Mouse (Mus musculus) c-Kit-positive CD71-positive TER-119-negative erythroid progenitor cells, embryonic 14.5 days (primary cell): ENCODE results near the gene Olfml2a.
A peak's percentile ranks its signal among the peaks of the same experiment; 100 is the strongest.

Experiments
- DNase-seq: peaks from one replicate; pipeline ENCODE4 v3.0.0-alpha.2; 2013; ENCODE audit warnings: low read depth

Olfml2a gene

DNA sequence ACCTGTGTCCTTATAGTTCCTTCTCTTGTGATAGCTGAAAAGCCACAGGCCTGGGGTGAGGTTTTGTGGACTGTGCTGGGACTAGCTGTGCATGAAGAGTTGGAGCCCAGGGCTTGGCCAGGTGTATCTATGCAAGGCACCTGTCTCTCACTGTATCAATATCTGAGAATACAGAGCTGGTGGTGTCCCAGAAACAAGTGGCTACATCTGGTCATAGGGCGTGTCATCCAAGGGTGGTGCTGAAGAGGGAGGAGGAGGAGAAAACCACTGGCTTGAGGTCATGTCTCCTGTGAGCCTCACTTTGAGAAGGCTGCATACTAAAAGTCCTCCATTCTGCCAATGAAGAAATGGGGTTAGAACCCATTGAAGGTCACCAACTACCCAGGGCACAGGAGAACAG, 6.2 kb downstream of the Olfml2a start:
- no peak for DNase-seq

DNA sequence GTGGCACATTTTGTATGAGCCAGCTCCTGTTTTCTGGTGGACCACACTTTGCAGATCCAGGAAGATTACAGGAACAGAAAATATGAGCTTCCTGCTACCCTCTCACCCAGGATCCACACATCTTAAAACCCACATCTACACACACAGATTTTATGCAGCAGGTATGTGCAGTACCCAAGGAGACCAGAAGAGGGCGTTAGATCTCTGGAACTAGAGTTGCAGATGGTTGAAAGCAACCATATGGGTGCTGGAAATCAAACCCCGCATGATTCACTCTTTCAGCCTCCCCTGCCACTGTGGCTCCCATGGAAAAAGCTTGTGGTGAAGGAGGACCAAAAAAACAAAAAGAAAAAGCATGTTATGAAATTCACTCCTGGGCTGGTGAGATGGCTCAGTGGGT, 7.3 kb downstream of the Olfml2a start:
- DNase-seq = no peak

DNA sequence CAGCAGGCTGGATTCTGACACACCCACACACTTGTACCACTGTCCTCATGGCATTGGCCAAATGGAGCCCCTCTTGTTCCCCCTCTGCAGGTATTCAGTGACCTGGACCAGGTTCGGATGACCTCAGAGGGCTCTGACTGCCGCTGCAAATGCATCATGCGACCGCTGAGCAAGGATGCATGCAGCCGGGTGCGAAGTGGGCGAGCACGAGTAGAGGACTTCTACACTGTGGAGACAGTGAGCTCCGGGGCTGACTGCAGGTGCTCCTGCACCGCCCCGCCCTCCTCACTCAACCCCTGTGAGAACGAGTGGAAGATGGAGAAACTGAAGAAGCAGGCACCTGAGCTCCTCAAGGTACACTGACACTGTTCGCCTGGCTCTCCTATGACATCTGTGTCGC, 9.6 kb downstream of the Olfml2a start:
- no peak for DNase-seq

DNA sequence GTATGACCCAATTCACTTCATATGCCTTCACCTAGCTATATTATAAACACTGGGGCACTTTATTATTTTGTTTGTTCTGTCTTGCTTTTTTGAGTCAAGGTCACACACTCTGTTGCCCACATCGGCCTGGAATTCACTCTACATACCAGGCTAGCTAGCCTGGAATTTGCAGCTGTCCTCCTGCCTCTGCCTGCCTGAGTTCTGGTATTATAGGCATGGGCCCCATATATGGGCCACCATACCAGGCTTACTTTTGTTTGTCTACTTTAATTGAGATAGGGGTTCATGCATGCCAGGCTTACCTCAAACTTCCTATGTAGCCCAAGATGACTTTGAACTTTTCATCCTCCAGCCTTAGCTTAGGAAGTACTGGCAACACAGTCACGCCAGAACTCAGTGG, 10.1 kb downstream of the Olfml2a start:
- DNase-seq = no peak

DNA sequence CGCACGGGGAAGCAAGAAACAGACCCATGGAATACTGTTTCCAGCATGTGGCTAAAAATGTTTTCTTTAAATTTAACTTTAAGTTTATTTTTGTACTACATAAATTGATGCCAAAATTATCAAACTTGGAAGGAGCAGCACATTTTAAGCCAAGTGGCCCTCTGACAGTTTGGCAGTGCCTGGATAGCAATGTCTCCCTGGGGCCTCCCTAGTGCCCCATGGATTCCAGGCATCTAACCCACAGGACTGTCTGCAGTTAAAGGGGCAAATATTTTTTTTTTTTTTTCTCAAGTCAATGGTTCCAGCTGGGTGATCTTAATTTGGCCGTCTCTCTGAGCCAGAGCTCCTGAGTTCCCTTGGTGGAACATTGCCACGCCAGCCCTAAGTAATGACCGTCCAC, 11.4 kb downstream of the Olfml2a start:
- DNase-seq = no peak

DNA sequence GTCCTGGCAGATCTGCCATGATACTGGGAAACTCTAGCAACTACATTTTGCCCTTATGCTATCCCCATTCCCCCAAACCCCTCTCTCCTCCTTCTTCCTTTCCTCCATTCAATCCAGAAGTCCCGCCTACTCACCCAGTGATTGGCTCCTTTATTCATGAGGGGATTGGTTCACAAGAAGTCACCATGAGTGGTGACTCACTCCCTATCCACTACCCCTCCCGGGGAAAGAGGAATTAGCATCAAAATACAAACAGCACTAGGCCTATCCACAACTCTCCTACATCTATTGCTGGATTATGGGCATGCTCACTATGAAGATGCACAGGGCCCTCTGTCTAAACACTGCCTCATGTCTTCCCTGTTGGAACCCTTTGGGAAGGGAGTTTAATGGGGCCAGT, 12.2 kb downstream of the Olfml2a start:
- DNase-seq = no peak

DNA sequence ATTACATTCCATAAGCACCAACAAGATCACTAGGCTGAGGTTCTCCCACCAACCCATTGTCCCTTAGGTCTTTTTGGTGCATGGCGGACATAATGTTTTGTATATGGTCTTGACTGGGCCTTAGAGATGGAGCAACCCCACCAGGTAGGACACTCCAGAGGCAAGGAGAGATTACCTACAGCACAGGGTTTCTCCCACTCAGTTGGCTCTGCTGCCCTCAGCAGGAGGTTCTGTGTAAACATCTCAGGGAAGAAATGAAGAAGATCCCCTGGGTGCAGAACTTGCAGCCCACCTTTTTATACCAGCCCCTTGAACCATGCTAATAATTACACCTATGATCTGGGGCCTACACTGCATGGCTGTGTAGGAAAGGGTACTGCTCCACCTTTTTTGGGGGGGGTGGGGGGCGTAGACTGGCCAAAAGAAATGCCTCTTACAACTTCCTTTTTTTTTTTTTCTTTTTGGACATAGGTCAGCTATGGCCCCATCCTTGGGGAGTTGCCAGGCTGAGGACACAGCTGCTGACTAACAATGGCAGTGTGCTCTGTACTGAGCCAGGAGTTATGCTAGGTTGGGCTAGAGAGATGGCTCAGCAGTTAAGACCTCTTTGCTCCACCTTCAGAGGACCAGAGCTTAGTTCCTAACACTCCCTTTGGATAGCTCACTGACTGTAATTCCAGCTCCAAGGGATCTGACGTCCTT, 12.8 kb downstream of the Olfml2a start:
- DNase-seq = no peak

DNA sequence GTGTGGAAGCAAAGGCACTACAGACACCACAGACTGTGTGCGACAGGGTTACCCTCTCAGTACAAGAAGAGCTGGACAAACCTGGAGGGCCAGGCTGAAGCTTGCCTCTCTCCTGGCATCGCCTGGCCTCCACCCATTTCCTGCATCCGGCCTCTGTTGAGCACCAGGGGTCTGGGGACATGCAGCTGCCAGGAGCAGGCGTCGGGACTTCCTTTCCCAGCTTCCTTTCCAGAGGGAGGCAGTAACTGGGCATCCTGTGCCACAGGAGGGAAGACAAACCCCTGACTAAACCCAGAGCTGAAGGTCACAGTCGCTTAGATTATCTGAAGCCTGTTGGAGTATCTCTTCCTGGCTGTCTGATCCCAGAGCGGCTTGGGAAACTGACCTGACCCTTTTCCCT, 15.8 kb downstream of the Olfml2a start:
- DNase-seq = no peak

DNA sequence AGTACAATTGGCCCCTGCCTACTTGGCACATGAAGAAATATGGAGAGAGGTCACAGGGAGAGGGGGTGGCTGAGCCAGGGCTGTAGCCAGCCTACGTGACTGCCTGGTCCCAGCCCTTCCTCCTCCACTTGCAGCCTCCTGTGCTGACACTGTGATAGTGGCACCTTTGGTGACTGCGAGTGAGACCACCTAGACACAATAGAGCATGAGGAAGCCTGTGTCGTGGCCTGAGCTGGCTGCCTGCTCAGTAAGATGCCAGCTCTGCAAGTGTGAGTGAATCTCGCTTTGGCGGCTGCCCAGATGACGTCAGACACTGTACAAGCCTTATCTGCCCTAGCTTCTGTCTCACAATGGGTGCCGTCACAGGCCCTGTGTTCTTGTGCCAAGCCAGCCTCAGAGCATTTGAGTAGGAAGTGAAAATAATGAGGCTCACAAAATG, 18.5 kb downstream of the Olfml2a start:
- DNase-seq = peak; percentile 74

DNA sequence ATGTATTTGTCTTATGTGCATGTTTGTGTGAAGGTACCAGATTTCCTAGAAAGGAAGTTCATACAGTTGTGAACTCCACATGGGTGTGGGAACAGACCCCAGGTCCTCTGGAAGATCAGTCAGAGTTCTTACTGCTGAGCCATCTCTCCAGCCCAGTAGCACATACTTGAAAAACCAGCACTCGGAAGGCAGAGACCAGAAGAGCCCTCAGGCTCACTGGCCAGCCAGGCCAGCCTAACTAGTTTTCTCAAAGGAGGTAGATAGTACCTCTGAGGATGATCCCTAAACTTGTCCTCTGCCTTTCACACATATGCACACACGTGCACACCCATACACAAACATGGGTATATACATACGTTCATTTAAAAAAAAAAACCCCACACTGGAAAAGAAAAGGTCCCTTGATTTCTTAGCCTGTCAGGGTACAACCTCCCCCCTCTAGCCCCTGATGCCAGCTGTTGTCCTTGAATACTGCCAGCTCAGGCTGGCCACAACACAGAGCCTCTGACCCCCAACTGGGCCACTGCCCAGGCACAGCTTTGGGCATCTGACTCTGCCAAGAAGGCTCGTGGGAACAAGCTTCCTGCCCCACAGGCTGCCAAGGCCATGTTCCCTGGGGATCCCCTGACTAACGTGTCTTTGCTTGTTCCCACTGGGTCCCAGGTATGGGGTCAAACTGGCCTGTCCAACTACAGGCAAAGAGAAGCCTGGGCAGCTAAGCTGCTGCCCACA, 21.5 kb downstream of the Olfml2a start:
- no peak for DNase-seq

DNA sequence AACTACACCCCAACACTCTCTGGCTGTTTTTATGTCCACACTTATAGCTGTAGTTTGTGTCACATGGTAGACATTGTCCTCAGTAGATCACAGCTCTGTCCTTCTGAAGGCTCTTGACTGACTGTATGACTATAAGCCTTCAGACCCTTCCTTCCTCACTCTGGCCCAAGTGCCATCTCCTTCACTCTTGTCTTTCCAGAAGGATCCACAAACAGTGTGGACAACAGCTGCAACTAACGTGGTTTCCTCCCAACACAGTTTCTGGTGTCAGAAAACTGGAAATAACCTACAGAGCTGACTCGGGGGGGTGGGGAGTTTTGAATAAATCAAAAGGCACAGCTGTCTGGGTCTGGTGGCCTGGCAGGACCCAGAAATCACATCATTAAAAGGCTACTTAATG, 24.3 kb downstream of the Olfml2a start:
- DNase-seq = no peak

DNA sequence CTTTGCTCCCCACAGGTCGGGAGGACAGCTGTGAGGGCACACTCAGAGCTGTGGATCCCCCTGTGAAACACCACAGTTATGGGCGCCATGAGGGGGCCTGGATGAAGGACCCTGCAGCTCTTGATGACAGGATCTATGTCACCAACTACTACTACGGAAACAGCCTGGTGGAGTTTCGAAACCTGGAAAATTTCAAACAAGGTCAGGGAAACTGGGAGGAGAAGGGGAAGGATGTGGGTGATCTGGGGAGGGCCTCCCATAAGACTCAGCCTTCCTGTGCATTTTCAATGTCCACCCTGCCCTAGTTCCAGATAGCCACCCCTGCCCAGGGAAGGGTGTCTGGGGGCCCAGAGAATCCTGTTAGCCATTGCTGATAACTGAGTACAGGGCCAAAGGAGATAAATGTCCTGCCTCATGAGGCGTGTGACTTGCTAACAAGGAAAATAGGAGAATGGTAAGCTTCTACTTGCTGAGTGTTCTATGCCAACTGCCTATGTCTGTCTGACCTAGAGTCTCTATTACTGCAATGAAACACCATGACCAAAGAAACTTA, 26.0 kb downstream of the Olfml2a start:
- DNase-seq = no peak

DNA sequence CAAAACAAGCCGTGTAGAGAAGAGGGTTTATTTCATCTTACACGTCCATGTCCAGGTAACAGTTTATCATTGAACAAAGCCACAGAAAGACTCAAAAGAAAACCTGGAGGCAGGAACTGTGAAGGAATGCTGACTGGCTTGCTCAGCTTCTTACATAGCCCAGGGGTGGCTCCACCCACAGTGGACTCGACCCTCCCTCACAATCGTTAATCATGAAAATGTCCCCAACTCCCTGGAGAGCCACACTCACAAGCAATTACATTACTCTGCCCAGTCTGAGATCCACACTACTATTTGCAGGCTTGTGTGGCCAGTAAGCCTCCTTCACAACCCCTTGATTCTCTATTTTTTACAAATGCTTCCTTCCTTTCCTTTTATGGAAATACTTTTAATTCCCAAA, 32.4 kb downstream of the Olfml2a start:
- DNase-seq = no peak

DNA sequence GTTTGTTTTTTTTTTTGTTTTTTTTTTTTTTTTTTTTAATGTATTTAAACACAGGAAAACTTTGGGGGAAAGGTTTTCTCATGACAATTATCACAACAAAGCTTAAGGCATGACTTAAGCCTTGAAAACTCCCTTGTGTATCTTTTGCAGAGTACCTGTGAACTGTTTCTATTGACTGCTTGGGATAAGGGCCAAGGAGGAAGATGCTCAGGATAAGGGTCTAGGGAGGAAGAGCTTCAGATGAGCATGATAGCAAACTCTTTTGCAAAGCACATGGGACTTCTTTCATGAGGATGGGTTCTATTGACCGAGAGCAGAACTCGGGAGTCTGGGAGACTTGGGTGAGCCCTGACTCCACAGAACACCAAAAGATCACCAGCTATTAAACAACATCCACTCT, 37.9 kb downstream of the Olfml2a start:
- DNase-seq = no peak

DNA sequence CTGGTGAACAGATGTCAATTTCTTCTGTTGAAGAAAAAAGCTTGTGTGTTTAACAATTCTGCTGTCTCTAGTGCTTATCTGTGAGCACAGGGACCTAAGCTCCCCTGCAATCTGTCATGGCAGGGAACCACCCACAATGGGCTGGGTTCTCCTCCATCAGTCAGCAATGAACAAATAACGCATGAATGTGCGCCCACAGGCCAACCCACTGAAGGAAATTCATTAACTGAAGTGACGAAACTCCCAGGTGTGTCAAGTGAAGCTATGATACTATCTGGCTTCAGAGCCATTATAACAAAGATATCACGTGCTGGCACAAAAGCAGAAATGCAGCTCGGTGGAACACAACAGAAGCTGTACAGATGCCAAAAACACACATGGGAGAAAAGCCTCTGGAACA, 38.3 kb downstream of the Olfml2a start:
- peak; percentile 80 for DNase-seq

DNA sequence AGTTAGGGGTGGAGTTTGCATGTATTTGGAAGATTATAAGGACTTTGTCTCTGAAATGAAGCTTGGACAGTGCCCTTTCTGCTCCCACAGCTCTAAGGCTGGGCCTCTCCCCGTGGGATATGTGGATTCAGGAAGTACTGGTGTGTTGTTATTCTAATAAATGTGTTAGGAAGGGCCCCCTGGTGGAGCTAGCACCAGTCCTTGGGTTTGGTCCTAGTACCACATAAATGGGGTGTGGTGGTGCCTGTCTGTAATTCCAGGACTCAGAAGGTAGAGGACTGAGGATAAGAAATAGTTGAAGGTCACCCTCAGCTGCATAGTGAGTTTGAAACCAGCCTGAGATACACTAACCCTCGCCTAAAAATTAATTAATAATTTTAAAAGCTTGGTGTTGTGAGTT, 41.4 kb downstream of the Olfml2a start:
- no peak for DNase-seq

DNA sequence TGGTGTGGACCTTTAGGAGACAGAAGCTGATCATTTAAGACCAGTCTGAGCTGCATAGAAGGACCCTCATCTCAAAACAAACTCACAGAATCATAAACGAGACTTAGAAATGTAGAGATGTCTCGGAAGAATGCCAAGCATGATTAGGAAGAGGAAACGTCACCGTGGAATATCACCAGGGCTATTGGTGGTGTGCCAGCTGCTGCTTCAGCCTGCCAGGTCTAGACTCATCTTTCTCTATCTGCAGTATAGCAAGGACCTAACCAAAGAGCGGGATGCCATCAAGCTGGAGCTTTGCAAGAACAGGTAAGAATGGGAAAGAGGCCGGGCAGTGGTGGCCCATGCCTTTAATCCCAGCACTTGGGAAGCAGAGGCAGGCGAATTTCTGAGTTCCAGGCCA, 41.9 kb downstream of the Olfml2a start:
- no peak for DNase-seq

DNA sequence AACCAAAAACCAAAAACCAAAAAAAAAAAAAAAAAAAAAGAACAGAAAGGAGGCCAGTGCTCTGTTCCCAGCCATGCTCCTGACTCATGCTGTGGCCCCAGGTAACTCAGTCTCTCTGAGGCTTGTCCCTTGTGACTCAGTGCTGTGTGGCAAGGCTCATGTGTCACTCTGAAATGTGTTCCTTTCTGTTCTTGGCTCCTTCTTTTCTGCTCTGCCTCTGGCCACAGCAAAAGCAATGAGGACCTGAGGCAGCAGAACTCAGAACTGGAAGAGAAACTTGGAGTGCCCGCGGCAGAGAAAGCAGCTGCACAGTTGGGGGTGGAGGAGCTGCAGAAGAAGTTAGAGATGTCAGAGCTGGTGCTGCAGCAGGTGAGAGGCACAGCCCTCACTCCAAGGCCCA, 42.4 kb downstream of the Olfml2a start:
- no peak for DNase-seq

DNA sequence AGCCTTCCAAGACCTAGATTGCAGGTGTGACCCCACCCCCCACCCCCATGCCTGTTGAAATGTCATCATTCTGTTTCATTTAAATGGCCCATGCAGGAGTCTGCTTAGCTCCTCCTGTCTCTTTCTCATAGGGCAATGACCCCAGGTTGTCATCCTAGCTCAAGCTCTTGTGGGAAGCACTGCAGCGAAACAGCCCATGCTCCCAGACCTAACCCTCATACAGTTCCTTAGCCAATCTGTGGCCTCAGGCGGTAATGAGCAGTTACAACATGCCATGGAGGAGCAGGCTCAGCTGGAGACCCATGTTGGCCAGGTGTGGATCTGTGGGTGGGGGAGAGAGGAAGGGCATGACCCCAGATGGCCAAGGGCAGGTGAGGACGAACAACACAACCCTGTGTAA, 43.4 kb downstream of the Olfml2a start:
- DNase-seq = no peak

DNA sequence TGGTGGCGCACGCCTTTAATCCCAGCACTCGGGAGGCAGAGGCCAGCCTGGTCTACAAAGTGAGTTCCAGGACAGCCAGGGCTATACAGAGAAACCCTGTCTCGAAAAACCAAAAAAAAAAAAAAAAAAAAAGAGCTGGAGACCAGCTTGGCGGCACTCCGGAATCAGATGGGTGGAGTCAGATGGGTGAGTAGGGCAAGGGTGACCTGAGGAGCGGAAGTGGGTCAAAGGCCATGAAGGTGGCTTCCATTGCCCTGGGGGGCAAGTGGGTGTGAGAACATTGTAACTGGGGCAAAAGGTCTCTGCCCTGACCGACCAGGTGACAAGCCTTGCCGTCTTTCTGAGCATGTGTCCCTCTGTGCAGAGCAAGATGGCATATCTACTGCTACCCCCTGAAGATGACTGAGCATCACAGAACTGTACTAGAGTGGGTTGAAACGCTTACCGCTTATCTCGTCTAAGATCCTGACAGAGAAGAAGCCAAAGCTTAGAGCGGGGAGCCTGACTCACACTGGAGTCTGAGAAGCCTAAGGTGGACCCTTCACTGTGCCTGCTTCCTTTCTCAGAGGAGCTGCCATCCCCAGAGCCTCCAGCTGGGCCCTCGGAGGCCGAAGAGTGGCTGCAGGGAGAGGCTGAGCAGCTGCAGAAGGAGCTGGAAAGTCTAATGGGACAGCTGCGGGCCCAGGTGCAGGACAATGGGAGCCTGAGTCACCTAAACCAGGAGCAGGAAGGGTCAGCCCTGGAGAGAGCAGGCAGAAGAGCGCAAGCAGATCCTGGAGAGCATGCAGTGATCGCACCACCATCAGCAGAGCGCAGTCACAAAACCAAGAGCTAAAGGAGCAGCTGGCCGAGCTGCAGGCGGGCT, 44.4 kb downstream of the Olfml2a start:
- DNase-seq = no peak

DNA sequence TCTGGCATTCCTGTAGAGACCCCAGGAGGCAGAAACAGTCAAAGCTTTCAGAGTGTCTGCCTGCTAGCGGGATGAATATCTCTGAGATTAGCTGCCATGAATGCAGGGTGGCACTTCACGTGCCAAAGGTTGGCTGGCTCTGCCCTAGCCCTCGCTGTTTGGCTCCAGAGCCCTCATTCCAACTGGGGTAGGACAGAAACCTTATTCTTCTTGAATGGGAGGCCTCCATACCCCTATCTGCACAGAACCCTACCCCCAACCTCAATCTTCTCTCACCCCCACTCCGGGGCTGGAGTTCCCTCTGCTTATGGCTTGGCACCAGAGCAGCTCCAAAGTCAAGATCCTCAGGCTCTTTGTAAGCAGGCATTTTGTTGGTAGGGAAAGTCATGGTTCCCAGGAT, 46.1 kb downstream of the Olfml2a start:
- DNase-seq = no peak

DNA sequence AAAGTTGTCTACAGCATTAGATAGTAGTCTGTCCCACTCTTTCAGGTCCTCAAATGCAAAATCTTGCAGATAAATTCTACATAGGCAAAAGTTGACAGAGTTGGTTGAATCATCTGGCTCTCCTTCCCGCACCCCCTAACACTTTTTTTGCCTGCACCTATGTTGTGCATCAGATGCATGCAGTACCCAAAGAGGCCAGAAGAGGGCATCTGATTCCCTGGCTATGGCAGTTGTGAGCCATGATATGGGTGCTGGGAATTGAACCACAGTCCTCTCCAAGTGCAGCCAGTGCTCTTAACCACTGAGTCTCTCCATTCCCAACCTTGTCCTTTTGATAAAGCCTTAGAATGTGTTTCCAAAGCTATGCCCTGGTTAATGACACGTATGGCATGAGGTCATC, 51.7 kb downstream of the Olfml2a start:
- no peak for DNase-seq

DNA sequence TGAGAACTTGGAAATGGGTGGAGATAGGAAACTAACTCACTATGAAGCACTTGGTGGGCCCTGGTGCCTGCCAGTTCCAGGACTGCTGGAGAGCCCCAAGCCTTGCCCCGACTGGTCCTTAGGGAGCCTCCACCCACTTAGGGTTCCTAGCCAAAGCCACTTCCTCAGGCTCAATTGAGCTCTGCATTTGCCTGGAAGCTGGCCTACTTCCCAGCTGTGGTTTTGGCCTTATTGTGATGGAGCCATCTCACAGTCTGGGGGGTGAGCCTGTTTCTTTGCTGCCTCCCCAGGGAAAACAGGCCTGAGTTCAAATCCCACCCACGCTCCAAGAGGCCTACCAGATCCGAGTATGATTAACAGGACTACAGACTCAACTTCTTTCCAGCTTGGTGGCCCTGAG, 54.8 kb downstream of the Olfml2a start:
- no peak for DNase-seq
